ENCODE assay signal across 10 mouse cellular contexts in the genomic region with DNA sequence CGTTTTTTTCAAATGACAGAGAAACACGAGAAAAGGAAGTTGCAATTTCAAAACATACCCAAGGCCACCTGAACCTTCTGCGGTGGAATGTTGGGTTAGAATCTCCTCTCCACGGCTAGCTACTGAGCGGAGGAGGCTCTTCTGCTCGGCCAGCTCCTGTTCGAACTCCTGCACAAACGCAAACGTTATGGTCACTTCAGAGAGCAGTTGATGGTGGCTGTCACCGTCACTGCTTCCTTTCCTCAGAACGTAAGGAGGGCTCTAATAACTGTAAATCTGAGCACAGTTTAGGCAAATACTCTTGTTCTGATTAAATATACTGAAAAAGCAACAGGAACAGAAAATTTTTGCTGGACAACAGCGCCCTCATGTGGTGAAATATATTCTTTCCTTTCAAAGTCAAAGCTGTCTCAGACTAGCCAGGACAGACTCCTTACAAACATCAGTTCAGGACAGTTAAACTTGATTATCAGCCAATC.
DNase-seq lines count a peak whose midpoint lies in the region; ATAC-seq lines count a peak whose summit lies in the region.
"Had no signal": no experiment of that assay in that cellular context is flagged by ENCODE, and none has a peak within 500 bp of the region (broad histone marks: within the 10 kb centered on the region; RNA-seq: fewer than 3 reads in every experiment).

No protein-coding gene starts in this region.

- ATAC-seq in hindbrain, embryonic 16.5 days: peak; percentile 68
- no peak for ATAC-seq in liver, embryonic 13.5 days (ENCODE audit: low read depth)
- peak; percentile 80 for ATAC-seq in neutrophil, adult 5-6 weeks (ENCODE audit: extremely low read depth, insufficient number of reproducible peaks, low FRiP score, poor library complexity, severe bottlenecking)
- ATAC-seq in erythroid progenitor cell, adult 5-6 weeks (replicated peaks; ENCODE audit: low FRiP score, poor library complexity, severe bottlenecking): no peak

- no peak overlapping the region for H3K4me3 ChIP-seq in hindbrain, embryonic 16.5 days (ENCODE audit: low read length)
- H3K4me3 ChIP-seq in liver, embryonic 13.5 days (replicated peaks): no peak overlapping the region
- H3K4me3 ChIP-seq: embryonic facial prominence, embryonic 13.5 days; liver, embryonic 15.5 days had no signal

- H3K4me1 ChIP-seq in hindbrain, embryonic 16.5 days (ENCODE audit: control insufficient read depth, insufficient read depth, low read depth, low read length): no peaks in the 10 kb centered on the region
- peaks cover 10% of the 10 kb centered on the region for H3K4me1 ChIP-seq in liver, embryonic 13.5 days (replicated peaks)
- H3K4me1 ChIP-seq: embryonic facial prominence, embryonic 13.5 days had no signal

- no peak overlapping the region for H3K4me2 ChIP-seq in hindbrain, embryonic 16.5 days (ENCODE audit: low read length)
- H3K4me2 ChIP-seq in liver, embryonic 13.5 days: no peak overlapping the region
- H3K4me2 ChIP-seq: embryonic facial prominence, embryonic 13.5 days; liver, embryonic 15.5 days had no signal

- H3K9ac ChIP-seq in hindbrain, embryonic 16.5 days (ENCODE audit: low read depth, low read length): no peak overlapping the region
- no peak overlapping the region for H3K9ac ChIP-seq in liver, embryonic 13.5 days
- H3K9ac ChIP-seq: embryonic facial prominence, embryonic 13.5 days; liver, embryonic 15.5 days had no signal

- no peak overlapping the region for H3K27ac ChIP-seq in hindbrain, embryonic 16.5 days (ENCODE audit: low read depth, low read length)
- no peak overlapping the region for H3K27ac ChIP-seq in liver, embryonic 13.5 days
- H3K27ac ChIP-seq: embryonic facial prominence, embryonic 13.5 days; liver, embryonic 15.5 days had no signal

- DNase-seq in left cerebral cortex, postnatal 14 days (ENCODE audit: low spot score in 2 of 2): peak; percentile 58 to 61
- DNase-seq in left cerebral cortex, postnatal 36 days (ENCODE audit: low spot score in 2 of 2): no peak
- DNase-seq in NIH3T3 (ENCODE audit: low read depth): peak; percentile 90
- peak; percentile 68 for DNase-seq in embryo, embryonic 11 days
- peak; percentile 14 for DNase-seq in liver, embryonic 13.5 days

- no peaks in the 10 kb centered on the region for H3K9me3 ChIP-seq in hindbrain, embryonic 16.5 days (ENCODE audit: control insufficient read depth, low read length)
- H3K9me3 ChIP-seq in liver, embryonic 13.5 days (replicated peaks): no peaks in the 10 kb centered on the region
- H3K9me3 ChIP-seq: embryonic facial prominence, embryonic 13.5 days; liver, embryonic 15.5 days had no signal

- H3K36me3 ChIP-seq in hindbrain, embryonic 16.5 days (ENCODE audit: control insufficient read depth, insufficient read depth, low read length): no peaks in the 10 kb centered on the region; the same call in 1 of the 2 replicates
- 0 out of 2 replicates have a peak, but pooled peaks cover 3% of the 10 kb centered on the region for H3K36me3 ChIP-seq in liver, embryonic 13.5 days
- H3K36me3 ChIP-seq: embryonic facial prominence, embryonic 13.5 days had no signal

- 59% methylated on average over 12 of the region's 12 CpGs for WGBS in hindbrain, embryonic 16.5 days
- WGBS in liver, embryonic 13.5 days (ENCODE audit: insufficient replicate concordance): 50% methylated on average over 12 of the region's 12 CpGs

- intact Hi-C loops in left cerebral cortex, postnatal 14 days (cut with DNase I): no loop called here
- intact Hi-C loops in left cerebral cortex, postnatal 36 days (cut with DNase I): no loop called here

- H3K27me3 ChIP-seq in hindbrain, embryonic 16.5 days (replicated peaks; ENCODE audit: control insufficient read depth, insufficient read depth, low read length): no peaks in the 10 kb centered on the region
- H3K27me3 ChIP-seq in liver, embryonic 13.5 days: no peaks in the 10 kb centered on the region
- H3K27me3 ChIP-seq: embryonic facial prominence, embryonic 13.5 days; liver, embryonic 15.5 days had no signal

Comparison
In these comparisons a context has a peak if more than half of its experiments do, and no peak if none do; other contexts are left out.
1. DNase-seq: peak in left cerebral cortex, postnatal 14 days (2 of 2), NIH3T3 (single experiment), embryo, embryonic 11 days (single experiment) and liver, embryonic 13.5 days (single experiment); none in left cerebral cortex, postnatal 36 days (0 of 2).
2. ATAC-seq: peak in hindbrain, embryonic 16.5 days (single experiment) and neutrophil, adult 5-6 weeks (single experiment); none in liver, embryonic 13.5 days (single experiment) and erythroid progenitor cell, adult 5-6 weeks (single experiment).